Mouse (Mus musculus): ENCODE measurements around the gene 4930579F01Rik. TPM values are rescaled to one million over a fixed set of nuclear protein-coding genes. Genes with fewer than 3 reads are reported as not detected.

The 4930579F01Rik gene
- polyA plus RNA-seq (2014; fragmentation: Illumina TruSeq; extraction: RNeasy Lipid Tissue Mini Kit (QIAGEN cat#74804); ENCODE audit: low read depth, low replicate concordance) = not detected

GRCm38 (mm10) chr3:138193683-138194302 lies at the start of gene 4930579F01Rik:
4930579F01Rik (minus strand) TSS chr3:138193825.

GRCm38 (mm10) chr3:138217631-138218264 lies 24.1 kb upstream of the 4930579F01Rik start, which contains the start of gene Adh7:
Adh7 (plus strand) TSS chr3:138217760.

GRCm38 (mm10) chr3:138144642-138145171 lies 48.9 kb downstream of the 4930579F01Rik start, which contains the start of gene Mttp:
Mttp (minus strand) TSS chr3:138144968.

GRCm38 (mm10) chr3:138143315-138144059 lies 50.1 kb downstream of the 4930579F01Rik start, which contains the start of gene Trmt10a:
Trmt10a (plus strand) TSS chr3:138143448.

Other genes with a start within 250 kb of the 4930579F01Rik start
- gene Dapp1, start 212.3 kb downstream of the 4930579F01Rik start, polyA plus RNA-seq (2014; fragmentation: Illumina TruSeq; extraction: RNeasy Lipid Tissue Mini Kit (QIAGEN cat#74804); ENCODE audit: low read depth, low replicate concordance) = 14.0 TPM
- gene 1110002E22Rik, start 128.8 kb downstream of the 4930579F01Rik start, polyA plus RNA-seq (2014; fragmentation: Illumina TruSeq; extraction: RNeasy Lipid Tissue Mini Kit (QIAGEN cat#74804); ENCODE audit: low read depth, low replicate concordance) = 32.0 TPM
- gene Gm5105, start 126.4 kb downstream of the 4930579F01Rik start, polyA plus RNA-seq (2014; fragmentation: Illumina TruSeq; extraction: RNeasy Lipid Tissue Mini Kit (QIAGEN cat#74804); ENCODE audit: low read depth, low replicate concordance) = 1.5 TPM
- gene Trmt10a, start 50.4 kb downstream of the 4930579F01Rik start, polyA plus RNA-seq (2014; fragmentation: Illumina TruSeq; extraction: RNeasy Lipid Tissue Mini Kit (QIAGEN cat#74804); ENCODE audit: low read depth, low replicate concordance) = 3.7 TPM
- 5.6 TPM for gene Mttp, start 48.9 kb downstream of the 4930579F01Rik start, polyA plus RNA-seq (2014; fragmentation: Illumina TruSeq; extraction: RNeasy Lipid Tissue Mini Kit (QIAGEN cat#74804); ENCODE audit: low read depth, low replicate concordance)
- 0.37 TPM for gene Adh7, start 23.9 kb upstream of the 4930579F01Rik start, polyA plus RNA-seq (2014; fragmentation: Illumina TruSeq; extraction: RNeasy Lipid Tissue Mini Kit (QIAGEN cat#74804); ENCODE audit: low read depth, low replicate concordance)
- 13.0 TPM for gene Adh1, start 67.2 kb upstream of the 4930579F01Rik start, polyA plus RNA-seq (2014; fragmentation: Illumina TruSeq; extraction: RNeasy Lipid Tissue Mini Kit (QIAGEN cat#74804); ENCODE audit: low read depth, low replicate concordance)
- gene Adh6a, start 119.5 kb upstream of the 4930579F01Rik start, polyA plus RNA-seq (2014; fragmentation: Illumina TruSeq; extraction: RNeasy Lipid Tissue Mini Kit (QIAGEN cat#74804); ENCODE audit: low read depth, low replicate concordance) = not detected
- gene Adh6b, start 147.9 kb upstream of the 4930579F01Rik start, polyA plus RNA-seq (2014; fragmentation: Illumina TruSeq; extraction: RNeasy Lipid Tissue Mini Kit (QIAGEN cat#74804); ENCODE audit: low read depth, low replicate concordance) = 0.71 TPM
- not detected for gene Adh4, start 221.6 kb upstream of the 4930579F01Rik start, polyA plus RNA-seq (2014; fragmentation: Illumina TruSeq; extraction: RNeasy Lipid Tissue Mini Kit (QIAGEN cat#74804); ENCODE audit: low read depth, low replicate concordance)
- gene Adh5, start 249.3 kb upstream of the 4930579F01Rik start, polyA plus RNA-seq (2014; fragmentation: Illumina TruSeq; extraction: RNeasy Lipid Tissue Mini Kit (QIAGEN cat#74804); ENCODE audit: low read depth, low replicate concordance) = 96.3 TPM

All from heart, adult 10 weeks (tissue).